Mouse (Mus musculus): ENCODE data around the gene Haghl.

DNA sequence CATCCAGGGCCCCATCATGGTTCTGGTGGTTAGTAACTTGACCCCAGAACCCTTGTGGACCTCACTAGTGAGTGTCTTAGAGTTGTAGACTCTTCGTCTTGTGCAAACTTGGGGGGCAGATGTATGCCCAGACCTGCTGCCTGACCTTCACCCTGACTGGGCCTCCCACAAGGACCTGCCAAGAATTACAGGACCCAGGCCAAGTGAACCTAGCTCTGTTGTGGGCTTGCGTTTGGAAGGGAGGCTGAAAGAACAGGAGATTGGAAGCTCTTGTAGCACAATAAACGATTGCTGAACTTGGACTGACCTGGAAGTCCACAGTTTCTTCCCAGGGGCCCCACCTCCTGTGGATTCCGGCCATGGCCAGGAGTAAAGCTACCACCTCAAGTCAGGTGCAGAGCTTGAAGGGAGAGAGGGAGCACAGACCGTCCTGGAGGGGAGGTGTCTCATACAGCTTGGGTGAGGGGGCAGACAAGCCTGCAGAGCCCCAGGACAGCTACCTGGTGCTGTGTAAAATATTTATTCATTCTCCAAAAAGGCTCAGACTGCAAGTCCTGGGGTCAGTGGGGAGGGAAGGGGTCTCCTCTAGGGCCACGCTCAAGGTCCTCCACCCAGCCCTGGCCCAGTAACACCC lies 48.6 kb upstream of the Haghl start:
- no peak for TF ChIP-seq POLR2A (IDR thresholded peaks at IDR 0.05; ENCODE audit: extremely low read depth, insufficient read depth, low read length)
- TF ChIP-seq CTCF (IDR thresholded peaks at IDR 0.05; ENCODE audit: extremely low read depth, insufficient read depth, low read length) = no peak
